Mouse (Mus musculus): ENCODE measurements around the gene 4930503E14Rik. TPM values are rescaled to one million over a fixed set of nuclear protein-coding genes. Genes with fewer than 3 reads are reported as not detected.
"Not testable (repeated sequence)": the region's sequence is repeated elsewhere in the genome, so short reads cannot be mapped to it uniquely, and the experiment has no call there.

Gene 4930503E14Rik
- not detected in 2 replicates for polyA plus RNA-seq (2014; fragmentation: Nextera tagmentation; extraction: Ambion mirVana)

GRCm38 (mm10) chr14:44213154-44213553, at the start of gene 4930503E14Rik:
TSS of gene 4930503E14Rik (minus strand) at chr14:44213254.
- H3K27ac ChIP-seq (replicated peaks in 1 of 2; ENCODE audit: control insufficient read depth in 1 of 2, insufficient read depth in 1 of 2, low read depth in 2 of 2, low read length in 2 of 2); H3K4me1 ChIP-seq (ENCODE audit: control insufficient read depth in 2 of 2, insufficient read depth in 2 of 2, low read length in 2 of 2); ATAC-seq (ENCODE audit: insufficient number of reproducible peaks, insufficient read depth, low FRiP score, low read depth); H3K9ac ChIP-seq (ENCODE audit: low read length); H3K4me3 ChIP-seq (ENCODE audit: control insufficient read depth in 1 of 2, insufficient read depth in 1 of 2, low read depth in 1 of 2, low read length in 2 of 2); H3K9me3 ChIP-seq (ENCODE audit: control insufficient read depth, low read length); H3K36me3 ChIP-seq (ENCODE audit: control insufficient read depth, insufficient read depth, low read length); H3K27me3 ChIP-seq (ENCODE audit: control insufficient read depth, insufficient read depth, low read length); H3K4me2 ChIP-seq (ENCODE audit: low read length): not testable (repeated sequence)
- 81% methylated on average over 3 of the region's 3 CpGs for WGBS

- Histone ChIP-seq H3K4me3 (ENCODE audit: control insufficient read depth in 1 of 2, insufficient read depth in 1 of 2, low read depth in 1 of 2, low read length in 2 of 2) (no peak overlapping the region), H3K4me2 (ENCODE audit: low read length) (no peak overlapping the region), H3K27me3 (ENCODE audit: control insufficient read depth, insufficient read depth, low read length) (no peaks in the 10 kb centered on the region), H3K36me3 (ENCODE audit: control insufficient read depth, insufficient read depth, low read length) (no peaks in the 10 kb centered on the region), H3K9me3 (ENCODE audit: control insufficient read depth, low read length) (no peaks in the 10 kb centered on the region), H3K27ac (replicated peaks in 1 of 2; ENCODE audit: control insufficient read depth in 1 of 2, insufficient read depth in 1 of 2, low read depth in 2 of 2, low read length in 2 of 2) (no peak overlapping the region), H3K4me1 (ENCODE audit: control insufficient read depth in 2 of 2, insufficient read depth in 2 of 2, low read length in 2 of 2) (no peaks in the 10 kb centered on the region), H3K9ac (ENCODE audit: low read length) (no peak overlapping the region)
- no peak for ATAC-seq (ENCODE audit: insufficient number of reproducible peaks, insufficient read depth, low FRiP score, low read depth)
- 86% methylated on average over 16 of the region's 16 CpGs for WGBS
These were observed 35.0 kb upstream of the 4930503E14Rik start for GRCm38 (mm10) chr14:44248039-44248438.

DNA sequence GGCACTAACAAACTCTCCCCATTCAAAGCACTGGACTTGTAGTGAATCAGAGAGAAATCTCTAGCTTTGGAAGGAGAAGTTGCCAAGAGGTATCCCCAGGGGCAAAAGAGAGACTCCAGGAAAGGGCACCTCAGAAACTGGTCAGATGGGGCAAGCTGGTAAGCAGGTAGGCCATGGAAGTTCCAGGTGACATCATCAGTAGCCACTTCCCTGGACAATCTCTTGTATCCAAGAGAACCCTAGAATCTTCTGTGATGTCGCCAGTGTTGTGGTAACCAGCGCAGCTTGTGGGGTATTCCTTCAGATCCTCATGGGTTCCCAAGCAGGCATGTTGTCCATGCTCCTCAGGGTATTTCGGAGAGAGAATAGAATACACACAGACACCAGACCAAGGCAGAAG, 15.7 kb downstream of the 4930503E14Rik start, which contains the start of gene Gm8212:
Gene Gm8212 (plus strand): TSS at position 301 of the 400 bp plus-strand sequence.
- H3K27me3 ChIP-seq (ENCODE audit: control insufficient read depth, insufficient read depth, low read length); H3K9me3 ChIP-seq (ENCODE audit: control insufficient read depth, low read length); H3K27ac ChIP-seq (replicated peaks in 1 of 2; ENCODE audit: control insufficient read depth in 1 of 2, insufficient read depth in 1 of 2, low read depth in 2 of 2, low read length in 2 of 2); H3K4me1 ChIP-seq (ENCODE audit: control insufficient read depth in 2 of 2, insufficient read depth in 2 of 2, low read length in 2 of 2); ATAC-seq (ENCODE audit: insufficient number of reproducible peaks, insufficient read depth, low FRiP score, low read depth); H3K36me3 ChIP-seq (ENCODE audit: control insufficient read depth, insufficient read depth, low read length); H3K9ac ChIP-seq (ENCODE audit: low read length); H3K4me2 ChIP-seq (ENCODE audit: low read length); H3K4me3 ChIP-seq (ENCODE audit: control insufficient read depth in 1 of 2, insufficient read depth in 1 of 2, low read depth in 1 of 2, low read length in 2 of 2): not testable (repeated sequence)
- 57% methylated on average over 1 of the region's 3 CpGs for WGBS

DNA sequence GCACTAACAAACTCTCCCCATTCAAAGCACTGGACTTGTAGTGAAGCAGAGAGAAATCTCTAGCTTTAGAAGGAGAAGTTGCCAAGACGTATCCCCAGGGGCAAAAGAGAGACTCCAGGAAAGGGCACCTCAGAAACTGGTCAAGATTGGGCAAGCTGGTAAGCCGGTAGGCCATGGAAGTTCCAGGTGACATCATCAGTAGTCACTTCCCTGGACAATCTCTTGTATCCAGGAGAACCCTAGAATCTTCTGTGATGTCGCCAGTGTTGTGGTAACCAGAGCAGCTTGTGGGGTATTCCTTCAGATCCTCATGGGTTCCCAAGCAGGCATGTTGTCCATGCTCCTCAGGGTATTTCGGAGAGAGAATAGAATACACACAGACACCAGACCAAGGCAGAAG, 89.5 kb downstream of the 4930503E14Rik start, which contains the start of gene Gm3327:
Gene Gm3327 (plus strand): TSS at position 301 of the 400 bp plus-strand sequence.
- H3K4me1 ChIP-seq (ENCODE audit: control insufficient read depth in 2 of 2, insufficient read depth in 2 of 2, low read length in 2 of 2); H3K9ac ChIP-seq (ENCODE audit: low read length); ATAC-seq (ENCODE audit: insufficient number of reproducible peaks, insufficient read depth, low FRiP score, low read depth); H3K36me3 ChIP-seq (ENCODE audit: control insufficient read depth, insufficient read depth, low read length); H3K27ac ChIP-seq (replicated peaks in 1 of 2; ENCODE audit: control insufficient read depth in 1 of 2, insufficient read depth in 1 of 2, low read depth in 2 of 2, low read length in 2 of 2); H3K4me2 ChIP-seq (ENCODE audit: low read length); H3K27me3 ChIP-seq (ENCODE audit: control insufficient read depth, insufficient read depth, low read length); H3K9me3 ChIP-seq (ENCODE audit: control insufficient read depth, low read length); H3K4me3 ChIP-seq (ENCODE audit: control insufficient read depth in 1 of 2, insufficient read depth in 1 of 2, low read depth in 1 of 2, low read length in 2 of 2): not testable (repeated sequence)
- 79% methylated on average over 3 of the region's 4 CpGs for WGBS

Other genes starting within 250 kb of the 4930503E14Rik start
- gene Ang6, start 211.0 kb downstream of the 4930503E14Rik start, polyA plus RNA-seq (2014; fragmentation: Nextera tagmentation; extraction: Ambion mirVana): not detected in 2 replicates
- not detected in 2 replicates for gene Ear2, start 110.6 kb downstream of the 4930503E14Rik start, polyA plus RNA-seq (2014; fragmentation: Nextera tagmentation; extraction: Ambion mirVana)
- gene Gm3327, start 89.4 kb downstream of the 4930503E14Rik start, polyA plus RNA-seq (2014; fragmentation: Nextera tagmentation; extraction: Ambion mirVana): not detected in 2 replicates
- gene Gm8212, start 15.6 kb downstream of the 4930503E14Rik start, polyA plus RNA-seq (2014; fragmentation: Nextera tagmentation; extraction: Ambion mirVana): not detected in 2 replicates
- not detected in 2 replicates for gene Gm8220, start 72.3 kb upstream of the 4930503E14Rik start, polyA plus RNA-seq (2014; fragmentation: Nextera tagmentation; extraction: Ambion mirVana)
- gene Gm5930, start 125.3 kb upstream of the 4930503E14Rik start, polyA plus RNA-seq (2014; fragmentation: Nextera tagmentation; extraction: Ambion mirVana): not detected in 2 replicates
- gene Gm8229, start 152.1 kb upstream of the 4930503E14Rik start, polyA plus RNA-seq (2014; fragmentation: Nextera tagmentation; extraction: Ambion mirVana): not detected in 2 replicates
- gene Gm3371, start 197.4 kb upstream of the 4930503E14Rik start, polyA plus RNA-seq (2014; fragmentation: Nextera tagmentation; extraction: Ambion mirVana): not detected in 2 replicates
- not detected in 2 replicates for gene Gm8232, start 220.4 kb upstream of the 4930503E14Rik start, polyA plus RNA-seq (2014; fragmentation: Nextera tagmentation; extraction: Ambion mirVana)

Data from heart, embryonic 14.5 days (tissue).